Mouse (Mus musculus): ENCODE results near the gene Siglece. TPM values are rescaled to one million over a fixed set of nuclear protein-coding genes. Genes with fewer than 3 reads are reported as not detected.
A peak's percentile ranks its signal among the peaks of the same experiment; 100 is the strongest.

Siglece gene
- total and polyA plus RNA-seq, 3 experiments: 0.23 TPM; not detected in 2

GRCm38 (mm10) chr7:43678517-43678916, 18.6 kb upstream of the Siglece start:
- H3K27me3 ChIP-seq (replicated peaks): peaks cover 4% of the 10 kb centered on the region
- dilution Hi-C loops (cut with MboI; ENCODE audit: extremely low pct_ligation_motif_present, extremely low pct_unique_long_range_greater_than_20kb, low sequenced_read_pairs): no loop called here
- H3K36me3 ChIP-seq (replicated peaks in 1 of 2; ENCODE audit: control insufficient read depth in 1 of 2, insufficient read depth in 1 of 2, low read length in 1 of 2): peaks cover 25 to 46% of the 10 kb centered on the region in 2 experiments
- peak; percentile 25 for DNase-seq (ENCODE audit: extremely low read depth)
- H3K9ac ChIP-seq (ENCODE audit: insufficient read depth, low read depth): no peak overlapping the region
- in situ Hi-C loops (cut with MboI; ENCODE audit: low pct_ligation_motif_present, low pct_unique_long_range_greater_than_20kb, low sequenced_read_pairs): no loop called here
- no peak overlapping the region for H3K27ac ChIP-seq (ENCODE audit: insufficient read depth, low read depth)
- TF ChIP-seq HCFC1 (IDR thresholded peaks at IDR 0.05; ENCODE audit: low read depth, low read length) (no peak), SIN3A (IDR thresholded peaks at IDR 0.05; ENCODE audit: low read length) (no peak), JUN (IDR thresholded peaks at IDR 0.05; ENCODE audit: insufficient read depth, low read depth, low read length) (no peak), MEF2A (IDR thresholded peaks at IDR 0.05; ENCODE audit: borderline replicate concordance, low read depth, low read length) (no peak), POLR2AphosphoS2 (IDR thresholded peaks at IDR 0.05; ENCODE audit: low read depth, low read length) (no peak), SMC3 (IDR thresholded peaks at IDR 0.05; ENCODE audit: low read depth, low read length) (peak; percentile 31), CTCF (conservative IDR thresholded peaks at IDR 0.05 in 1 of 2, IDR thresholded peaks at IDR 0.05 in 1 of 2; ENCODE audit: low read depth in 2 of 2, low read length in 2 of 2) (peak; percentile 45 to 64; a peak in 3 of 4 replicates), POLR2A (IDR thresholded peaks at IDR 0.05; ENCODE audit: low read depth, low read length) (no peak), RAD21 (IDR thresholded peaks at IDR 0.05; ENCODE audit: low read depth, low read length) (peak; percentile 11)
- H3K4me3 ChIP-seq (replicated peaks in 1 of 3; ENCODE audit: low read depth in 2 of 3, low read length in 2 of 3, poor library complexity in 1 of 3): no peak overlapping the region
- peaks cover 0 to under 1% of the 10 kb centered on the region in 2 experiments; a peak in 1 of 4 replicates for H3K4me1 ChIP-seq (ENCODE audit: control insufficient read depth in 1 of 2, insufficient read depth in 2 of 2)
- H3K9me3 ChIP-seq (replicated peaks; ENCODE audit: low read length): peaks cover 12% of the 10 kb centered on the region
- H3K79me2 ChIP-seq (replicated peaks; ENCODE audit: control insufficient read depth, extremely low read depth, insufficient read depth, poor library complexity, severe bottlenecking): no peaks in the 10 kb centered on the region
- no peak overlapping the region for H3K4me2 ChIP-seq (ENCODE audit: insufficient read depth, low read depth, poor library complexity, severe bottlenecking)

- peaks cover 12% of the 10 kb centered on the region for H3K9me3 ChIP-seq (replicated peaks; ENCODE audit: low read length)
- DNase-seq (ENCODE audit: extremely low read depth): no peak
- peaks cover 7 to 18% of the 10 kb centered on the region in 2 experiments; a peak in 2 of 4 replicates for H3K4me1 ChIP-seq (ENCODE audit: control insufficient read depth in 1 of 2, insufficient read depth in 2 of 2)
- H3K4me3 ChIP-seq (replicated peaks in 1 of 3; ENCODE audit: low read depth in 2 of 3, low read length in 2 of 3, poor library complexity in 1 of 3): no peak overlapping the region
- H3K4me2 ChIP-seq (ENCODE audit: insufficient read depth, low read depth, poor library complexity, severe bottlenecking): no peak overlapping the region
- in situ Hi-C loops (cut with MboI; ENCODE audit: low pct_ligation_motif_present, low pct_unique_long_range_greater_than_20kb, low sequenced_read_pairs): no loop called here
- dilution Hi-C loops (cut with MboI; ENCODE audit: extremely low pct_ligation_motif_present, extremely low pct_unique_long_range_greater_than_20kb, low sequenced_read_pairs): no loop called here
- TF ChIP-seq CHD1 (IDR thresholded peaks at IDR 0.05; ENCODE audit: low read depth, low read length) (no peak), USF1 (IDR thresholded peaks at IDR 0.05; ENCODE audit: low read depth, low read length) (no peak), KAT2A (IDR thresholded peaks at IDR 0.05; ENCODE audit: insufficient replicate concordance, low read length) (no peak), RCOR1 (conservative IDR thresholded peaks at IDR 0.05; ENCODE audit: low read depth, low read length) (no peak), MAX (IDR thresholded peaks at IDR 0.05; ENCODE audit: low read length) (no peak), CHD2 (IDR thresholded peaks at IDR 0.05; ENCODE audit: low read length) (no peak), NELFE (IDR thresholded peaks at IDR 0.05; ENCODE audit: low read depth, low read length) (no peak), MYC (IDR thresholded peaks at IDR 0.05; ENCODE audit: low read depth, low read length) (no peak), POLR2A (IDR thresholded peaks at IDR 0.05; ENCODE audit: low read depth, low read length) (no peak), TCF12 (IDR thresholded peaks at IDR 0.05; ENCODE audit: low read depth, low read length) (no peak), JUN (IDR thresholded peaks at IDR 0.05; ENCODE audit: insufficient read depth, low read depth, low read length) (no peak), ELF1 (IDR thresholded peaks at IDR 0.05; ENCODE audit: low read depth, low read length) (no peak), E2F4 (IDR thresholded peaks at IDR 0.05; ENCODE audit: insufficient replicate concordance, low read depth, low read length) (no peak), SIN3A (IDR thresholded peaks at IDR 0.05; ENCODE audit: low read length) (no peak), ZC3H11A (IDR thresholded peaks at IDR 0.05; ENCODE audit: low read depth, low read length) (no peak)
- no peak overlapping the region for H3K27ac ChIP-seq (ENCODE audit: insufficient read depth, low read depth)
- no peak overlapping the region for H3K9ac ChIP-seq (ENCODE audit: insufficient read depth, low read depth)
- H3K27me3 ChIP-seq (replicated peaks): no peaks in the 10 kb centered on the region
- no peaks in the 10 kb centered on the region for H3K79me2 ChIP-seq (replicated peaks; ENCODE audit: control insufficient read depth, extremely low read depth, insufficient read depth, poor library complexity, severe bottlenecking)
- H3K36me3 ChIP-seq (replicated peaks in 1 of 2; ENCODE audit: control insufficient read depth in 1 of 2, insufficient read depth in 1 of 2, low read length in 1 of 2): peaks cover 25 to 46% of the 10 kb centered on the region in 2 experiments
These were observed 15.1 kb upstream of the Siglece start for GRCm38 (mm10) chr7:43675091-43675490.

Measured in CH12.LX (cell line).